Mouse (Mus musculus) erythroblast, adult 5-6 weeks (primary cell): ENCODE data around the gene AL732309.1. TPM values are rescaled to one million over a fixed set of nuclear protein-coding genes. Genes with fewer than 3 reads are reported as not detected.

ENCODE experiments used
- ATAC-seq: replicated peaks from 2 replicates; pipeline ENCODE4 v1.8.0; 2016; ENCODE audit warnings: moderate number of reproducible peaks, mild to moderate bottlenecking, moderate TSS enrichment, inconsistent platforms; ENCODE audit not compliant: poor library complexity, low FRiP score, severe bottlenecking
- total RNA-seq, 2 experiments: library from RNA; stranded (forward) in 1 of 2; stranded (reverse) in 1 of 2; fragments of 150-400 nt in 1 of 2; fragments of 200-764, 138-1000 nt in 1 of 2; gene quantifications; 2 replicates each; pipeline versions ENCODE4 v1.2.3 to v1.2.4; 2015 to 2017; ENCODE audit warnings: low replicate concordance in 2 of 2

Gene AL732309.1
- total RNA-seq, 2 experiments from 2014 or later, result 1.6 to 3.3 TPM

DNA sequence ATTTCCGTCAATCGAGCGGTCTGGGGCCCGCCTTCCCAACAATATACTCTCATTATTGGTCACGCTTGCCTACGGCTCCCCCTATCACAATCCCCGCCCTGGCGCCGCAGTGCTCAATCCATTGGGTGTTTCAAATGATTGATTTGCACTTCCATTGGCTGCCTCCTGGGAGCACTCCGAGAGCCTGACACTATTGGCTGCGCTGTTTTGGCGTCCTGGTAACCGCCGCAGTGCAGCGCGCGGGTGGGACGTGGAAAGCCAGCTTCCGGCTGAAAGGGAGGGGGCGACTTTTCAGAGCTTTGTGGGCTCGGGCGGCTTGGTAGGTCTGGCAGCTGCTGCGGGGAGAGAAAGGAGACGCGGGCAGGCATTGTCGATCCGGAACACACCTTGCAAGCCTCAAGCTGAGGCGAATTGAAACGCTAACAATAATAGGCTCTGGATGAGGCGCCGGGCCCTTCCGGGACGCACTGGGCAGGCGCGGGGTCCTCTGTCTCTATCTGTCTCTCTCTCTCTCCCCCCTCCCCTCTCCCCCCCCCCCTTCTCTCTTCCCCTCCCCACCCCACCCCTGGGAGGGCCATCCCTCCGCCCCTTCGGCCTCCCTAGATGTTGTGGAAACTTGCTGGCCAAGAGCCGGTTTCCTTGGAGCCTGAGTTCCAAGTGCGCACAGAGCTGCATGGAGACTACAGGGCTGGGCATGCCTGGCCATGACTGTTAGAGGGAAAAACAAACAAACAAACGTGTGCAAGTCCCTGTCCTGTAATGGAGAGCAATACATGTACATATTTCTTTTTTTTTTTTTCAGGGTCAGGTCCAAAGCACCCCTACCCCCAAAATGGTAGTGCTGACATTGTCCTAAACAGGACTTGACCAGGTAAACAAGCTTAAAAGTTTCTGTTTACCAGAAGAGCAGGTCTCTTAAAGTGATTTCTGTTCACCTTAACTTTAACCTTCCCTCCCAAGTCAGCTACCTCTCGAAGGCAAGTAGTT is 21.6 kb downstream of the AL732309.1 start:
- ATAC-seq, result peak; percentile 77

DNA sequence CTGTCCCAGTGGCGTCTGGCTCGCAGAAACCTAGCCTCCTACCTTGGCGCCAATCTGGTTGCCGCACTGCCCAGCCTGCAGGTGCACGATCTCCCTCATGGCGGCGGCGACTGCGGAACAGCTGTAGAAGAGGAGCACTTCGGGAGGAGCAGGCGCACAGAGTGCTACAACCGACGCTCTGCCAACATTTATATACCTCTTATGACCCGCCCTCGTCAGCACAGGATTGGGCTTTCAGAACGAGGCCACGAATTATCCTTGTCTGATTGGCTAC is 22.2 kb downstream of the AL732309.1 start, which contains the start of gene Tubb4b:
Gene Tubb4b, minus strand, starts transcription at position 211 of the 274 bp plus-strand sequence.
- ATAC-seq, result no peak

DNA sequence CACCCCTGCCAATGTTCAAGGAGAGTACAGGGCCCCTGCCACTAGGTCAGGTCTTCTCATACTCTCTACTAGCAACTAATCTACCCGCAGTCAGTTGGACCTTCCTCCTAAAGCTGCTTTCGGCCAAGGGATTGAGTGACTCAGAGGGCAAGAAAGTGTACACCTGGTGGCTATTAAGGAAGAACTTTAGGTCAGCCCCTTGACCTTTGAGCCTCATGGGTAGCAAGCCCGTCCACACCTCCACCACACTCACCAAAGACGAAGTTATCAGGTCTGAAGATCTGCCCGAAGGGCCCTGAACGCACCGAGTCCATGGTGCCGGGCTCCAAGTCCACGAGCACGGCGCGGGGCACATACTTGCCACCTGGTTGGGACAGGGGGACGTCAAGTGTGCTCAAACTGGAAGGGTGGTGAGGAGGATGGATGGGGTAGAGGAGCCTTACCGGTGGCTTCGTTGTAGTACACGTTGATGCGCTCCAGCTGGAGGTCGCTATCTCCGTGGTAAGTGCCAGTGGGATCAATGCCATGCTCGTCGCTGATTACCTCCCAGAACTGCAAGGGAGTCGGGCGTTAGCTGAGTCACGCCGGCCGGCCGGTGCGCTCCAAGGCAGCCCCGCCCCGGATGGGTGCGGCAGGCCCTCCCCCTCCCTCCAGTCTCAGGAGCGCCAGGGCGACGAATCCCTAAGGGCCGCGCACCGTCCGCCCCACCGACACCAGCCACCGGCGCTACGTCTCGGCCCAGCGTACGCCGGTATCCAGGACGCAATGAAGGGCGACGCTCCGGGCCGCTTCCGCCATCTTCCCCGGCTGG is 22.8 kb downstream of the AL732309.1 start:
- peak; percentile 69 for ATAC-seq

DNA sequence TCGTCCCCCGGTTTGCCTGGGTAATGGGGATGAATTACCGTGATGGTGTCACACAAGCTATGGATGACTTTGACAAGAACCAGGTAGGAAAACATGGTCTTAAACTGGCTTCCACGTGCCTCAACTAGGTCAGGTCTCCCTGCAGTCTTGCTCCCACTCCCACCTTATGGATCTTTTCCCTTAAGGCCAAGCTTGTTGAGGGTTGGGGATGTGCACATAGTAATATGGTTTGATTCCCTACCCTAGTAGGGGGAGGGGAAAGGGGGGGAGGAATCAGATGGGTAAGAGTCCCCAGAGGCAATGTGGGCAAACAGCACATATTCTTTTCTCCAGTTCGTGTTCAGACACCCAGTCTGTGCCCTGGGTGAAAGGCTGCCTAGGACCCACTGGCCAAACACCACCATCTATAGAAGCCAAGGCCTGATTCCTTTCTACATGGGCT is 25.3 kb downstream of the AL732309.1 start:
- ATAC-seq, result no peak

DNA sequence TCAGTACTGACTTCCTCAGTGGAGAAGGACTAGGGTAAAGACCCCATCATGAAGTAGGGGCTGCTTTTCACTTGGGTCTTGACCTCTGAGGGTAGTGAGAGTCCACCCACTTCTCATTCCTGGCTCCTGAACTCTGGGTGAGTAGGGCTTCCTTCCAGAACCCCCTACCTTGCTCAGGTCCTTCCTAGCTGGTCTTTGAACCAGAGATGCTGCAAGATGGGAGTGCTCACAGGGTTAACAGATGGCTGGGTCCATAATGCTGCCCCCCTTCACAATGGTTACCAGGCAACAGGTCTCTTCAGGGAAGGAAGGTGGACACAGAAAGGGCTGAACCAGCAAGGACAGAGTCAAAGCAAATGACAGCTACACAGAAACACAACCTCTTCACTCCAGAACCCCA is 28.2 kb downstream of the AL732309.1 start, which contains the start of gene Fam166a:
Gene Fam166a, plus strand, starts transcription at position 301 of the 400 bp plus-strand sequence.
- ATAC-seq, result no peak

DNA sequence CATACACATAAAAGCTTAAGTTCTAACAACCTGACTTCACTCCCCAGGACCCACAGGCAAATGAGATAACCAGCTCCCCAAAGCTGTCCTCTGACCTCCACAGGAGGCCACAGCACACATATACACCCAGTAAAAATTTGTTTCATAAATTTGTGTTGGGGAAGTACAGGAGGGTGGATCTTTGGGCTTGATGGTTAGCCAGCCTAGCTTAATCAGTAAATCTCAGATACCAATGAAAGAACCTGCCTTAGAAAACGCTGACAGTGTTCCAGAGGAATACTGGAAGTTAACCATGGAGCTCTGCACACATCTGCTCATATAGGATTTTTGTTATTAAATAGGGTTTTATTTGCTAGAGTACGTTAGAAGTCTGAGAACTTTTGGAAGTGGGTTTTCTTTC is 29.0 kb downstream of the AL732309.1 start:
- no peak for ATAC-seq

DNA sequence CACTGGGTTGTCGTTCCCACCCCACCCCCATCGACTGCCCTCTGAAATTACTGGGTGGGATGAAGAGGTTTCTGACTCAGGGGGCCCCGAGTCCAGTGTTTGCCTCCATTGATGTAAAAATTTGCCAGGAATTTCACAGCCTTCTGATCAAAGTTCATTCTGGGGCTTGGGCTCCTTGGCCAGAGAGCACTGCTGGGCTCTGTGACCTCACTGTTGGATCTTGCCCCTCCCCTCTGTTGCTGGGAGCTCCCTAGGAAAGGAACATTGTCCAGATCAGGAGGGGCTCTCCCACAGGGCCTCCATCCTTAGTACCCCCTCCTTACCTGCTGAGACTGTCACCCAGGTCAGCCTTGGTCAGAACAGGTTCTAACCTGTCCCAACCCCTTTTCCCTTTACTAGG is 32.2 kb downstream of the AL732309.1 start, which contains the start of gene Stpg3:
Gene Stpg3, minus strand, starts transcription at position 194 of the 400 bp plus-strand sequence.
- ATAC-seq, result no peak

DNA sequence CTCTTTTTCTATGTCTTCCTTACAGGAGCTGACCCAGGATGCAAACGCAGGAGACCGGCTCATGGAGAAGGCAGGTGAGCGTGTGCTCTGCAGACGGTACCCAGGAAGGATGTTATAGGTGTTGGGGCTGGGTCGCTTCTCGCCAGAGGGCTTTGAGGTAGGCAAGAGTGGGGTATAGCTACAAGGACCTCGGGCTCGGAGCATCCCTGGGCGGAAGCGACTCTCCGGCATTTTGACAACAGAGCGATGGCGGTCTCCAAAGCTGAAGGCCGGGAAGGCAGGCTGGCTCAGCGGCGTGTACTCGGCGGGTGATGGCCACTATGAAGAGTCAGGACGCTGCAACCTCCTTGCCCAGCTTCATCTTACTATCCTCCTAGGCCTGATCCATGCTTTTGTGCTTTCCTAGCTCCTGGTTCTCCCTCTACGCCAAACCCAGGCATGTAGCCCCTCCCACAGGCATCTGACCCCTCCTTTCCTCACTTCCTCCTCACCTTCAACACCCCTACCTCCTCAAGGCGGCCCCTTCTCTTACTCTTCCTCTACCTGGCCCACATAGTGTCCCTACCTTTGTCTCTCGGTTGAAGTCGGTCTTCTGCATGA is 33.3 kb downstream of the AL732309.1 start:
- ATAC-seq, result no peak

DNA sequence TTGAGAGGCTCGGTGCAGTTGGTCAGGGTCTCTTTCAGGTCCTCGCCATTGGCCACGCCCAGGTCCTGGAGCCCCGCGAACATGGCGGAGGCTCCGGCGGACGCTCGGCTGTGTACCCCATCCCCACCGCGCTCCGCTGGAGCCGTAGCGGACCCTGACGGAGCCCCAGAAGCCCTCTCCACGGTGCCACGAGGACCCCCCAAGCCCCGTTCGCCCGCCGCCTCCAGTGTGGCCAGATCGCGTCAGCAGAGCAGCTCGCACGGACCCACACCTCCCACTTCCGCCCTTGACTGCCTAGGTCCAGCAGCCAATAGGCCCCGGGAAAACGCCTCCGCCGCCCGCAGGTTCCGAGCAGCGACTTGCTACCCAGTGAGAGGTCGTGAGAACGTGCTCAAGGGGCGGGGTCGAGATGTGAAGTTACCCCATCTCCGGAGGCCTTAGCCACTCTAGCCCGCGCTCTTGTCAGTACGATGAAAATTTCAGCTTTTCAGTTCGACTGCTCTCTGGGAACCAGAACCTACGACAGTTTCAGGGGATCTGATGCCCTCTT is 35.5 kb downstream of the AL732309.1 start, which contains the start of gene Nelfb:
Gene Nelfb, minus strand, starts transcription at position 369 of the 550 bp plus-strand sequence.
- peak; percentile 93 for ATAC-seq

DNA sequence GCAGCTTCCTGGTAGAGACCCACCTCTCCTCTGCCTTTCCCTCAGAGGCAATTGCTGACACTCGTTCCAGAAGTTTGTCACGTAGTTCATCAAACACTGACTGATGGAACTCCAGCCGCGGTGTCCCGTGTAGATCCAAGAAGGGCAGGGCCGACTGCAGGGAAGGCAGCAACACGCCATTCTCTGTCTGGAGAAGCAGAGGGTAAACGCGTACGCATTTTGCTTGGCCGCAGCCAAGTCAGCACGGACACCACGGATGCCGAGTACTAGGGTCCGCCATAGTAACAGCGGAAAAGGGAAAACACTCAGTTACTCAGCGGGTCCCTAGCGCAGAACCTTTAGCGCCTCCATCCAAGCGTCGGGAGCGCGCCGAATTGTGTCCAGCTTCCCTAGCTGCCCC is 36.0 kb downstream of the AL732309.1 start:
- peak; percentile 48 for ATAC-seq

DNA sequence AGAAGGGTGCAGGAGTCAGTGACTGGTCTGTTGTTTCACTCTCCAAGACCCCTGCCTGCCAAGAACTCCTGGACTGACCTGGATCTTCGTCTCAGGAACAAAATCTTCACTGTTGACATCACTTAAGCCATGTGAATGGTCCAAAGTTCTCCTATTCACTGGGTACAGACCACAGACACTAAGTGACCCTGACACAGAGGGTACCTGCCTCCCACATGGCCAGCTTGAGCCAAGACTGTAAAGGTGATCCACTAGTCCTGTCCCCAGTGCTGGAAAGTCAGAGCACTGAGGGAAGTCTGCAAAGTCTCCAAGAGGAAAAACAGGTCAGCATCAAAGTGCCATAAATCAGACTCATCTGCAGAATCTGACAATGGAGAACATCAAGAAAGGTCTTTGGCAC is 39.1 kb downstream of the AL732309.1 start:
- ATAC-seq, result no peak

DNA sequence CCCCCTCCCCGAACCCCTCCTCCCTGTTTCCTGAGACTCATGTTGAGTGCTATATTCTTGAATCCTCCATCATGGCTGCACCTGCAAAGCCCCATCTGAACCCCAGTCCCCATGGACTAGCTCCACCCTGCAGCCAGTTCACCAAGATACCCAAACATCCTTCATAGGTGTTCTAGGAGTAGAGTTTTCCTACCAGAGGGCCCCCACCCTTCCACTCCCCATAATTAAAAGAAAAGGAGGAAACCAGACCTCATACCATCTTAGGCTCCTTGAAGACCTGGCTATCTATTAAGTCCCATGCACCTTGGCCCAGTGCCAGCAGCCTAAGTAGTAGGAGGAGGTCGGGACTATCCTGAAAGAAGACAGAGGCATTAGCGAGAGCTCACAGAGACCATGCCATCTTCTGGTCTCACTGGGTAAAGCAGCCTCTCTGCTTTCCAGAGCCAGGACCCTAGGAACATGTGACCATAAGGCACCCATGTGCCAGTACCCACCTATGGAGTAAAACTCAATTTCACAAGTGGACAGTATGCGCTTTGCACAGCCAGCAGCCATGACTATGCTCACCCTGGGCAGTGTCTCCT is 42.9 kb downstream of the AL732309.1 start:
- peak; percentile 71 for ATAC-seq

DNA sequence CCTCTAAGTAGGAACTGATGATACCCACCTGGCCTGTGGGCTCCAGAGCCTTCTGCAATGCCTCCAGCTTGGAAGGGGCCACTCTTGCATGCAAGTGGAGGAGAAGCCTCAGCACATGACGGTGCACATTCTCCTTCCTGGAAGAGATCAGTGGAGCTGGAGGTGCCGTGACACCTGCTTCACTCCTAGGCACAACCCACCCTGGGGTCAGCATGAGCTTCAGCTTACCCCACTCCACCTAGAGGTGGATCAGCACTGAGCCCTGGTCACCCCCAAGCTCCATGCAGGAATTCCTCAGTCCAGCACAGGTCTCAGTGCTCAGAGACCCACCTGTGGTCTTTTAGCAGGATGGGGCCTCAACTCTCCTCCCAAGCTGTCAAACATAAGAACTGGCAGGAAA is 46.0 kb downstream of the AL732309.1 start:
- no peak for ATAC-seq

DNA sequence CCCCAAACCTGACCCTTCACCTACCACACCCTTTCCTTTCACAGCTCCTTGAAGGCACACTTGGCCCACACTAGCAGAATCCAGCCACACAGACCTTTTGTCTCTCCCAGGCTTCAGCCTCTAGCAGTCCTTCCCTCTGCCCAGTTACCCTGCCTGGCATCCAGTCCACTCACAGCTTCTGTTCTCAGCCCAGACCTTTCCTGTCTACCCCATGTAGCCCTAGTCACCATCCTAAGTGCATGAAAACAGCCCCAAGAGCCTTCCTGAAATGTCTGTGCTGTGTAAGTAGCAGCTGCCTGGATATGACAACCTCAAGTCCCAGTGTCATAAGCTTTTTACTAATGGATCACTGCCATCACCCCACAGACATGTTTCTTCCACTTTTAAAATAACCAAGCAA is 48.7 kb downstream of the AL732309.1 start:
- no peak for ATAC-seq

DNA sequence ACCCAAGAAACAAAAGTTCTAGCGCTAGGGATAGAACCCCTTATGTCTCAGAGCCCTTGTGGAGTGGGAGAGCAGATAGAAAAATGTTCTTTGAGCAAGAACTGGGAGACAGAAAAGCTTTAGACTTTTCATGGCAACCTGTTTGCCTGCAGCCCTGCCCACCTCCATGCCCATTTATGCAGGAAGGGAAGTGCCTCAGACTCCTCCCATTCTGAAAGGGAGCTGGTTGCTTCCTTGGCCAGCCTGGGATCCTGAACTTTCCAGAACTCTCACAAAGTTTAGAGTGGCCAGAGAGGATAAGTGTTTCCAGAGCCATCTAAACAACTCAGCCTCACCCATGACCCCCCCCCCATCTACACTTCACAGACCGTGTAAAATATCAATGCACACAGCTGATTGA is 49.5 kb downstream of the AL732309.1 start:
- no peak for ATAC-seq

DNA sequence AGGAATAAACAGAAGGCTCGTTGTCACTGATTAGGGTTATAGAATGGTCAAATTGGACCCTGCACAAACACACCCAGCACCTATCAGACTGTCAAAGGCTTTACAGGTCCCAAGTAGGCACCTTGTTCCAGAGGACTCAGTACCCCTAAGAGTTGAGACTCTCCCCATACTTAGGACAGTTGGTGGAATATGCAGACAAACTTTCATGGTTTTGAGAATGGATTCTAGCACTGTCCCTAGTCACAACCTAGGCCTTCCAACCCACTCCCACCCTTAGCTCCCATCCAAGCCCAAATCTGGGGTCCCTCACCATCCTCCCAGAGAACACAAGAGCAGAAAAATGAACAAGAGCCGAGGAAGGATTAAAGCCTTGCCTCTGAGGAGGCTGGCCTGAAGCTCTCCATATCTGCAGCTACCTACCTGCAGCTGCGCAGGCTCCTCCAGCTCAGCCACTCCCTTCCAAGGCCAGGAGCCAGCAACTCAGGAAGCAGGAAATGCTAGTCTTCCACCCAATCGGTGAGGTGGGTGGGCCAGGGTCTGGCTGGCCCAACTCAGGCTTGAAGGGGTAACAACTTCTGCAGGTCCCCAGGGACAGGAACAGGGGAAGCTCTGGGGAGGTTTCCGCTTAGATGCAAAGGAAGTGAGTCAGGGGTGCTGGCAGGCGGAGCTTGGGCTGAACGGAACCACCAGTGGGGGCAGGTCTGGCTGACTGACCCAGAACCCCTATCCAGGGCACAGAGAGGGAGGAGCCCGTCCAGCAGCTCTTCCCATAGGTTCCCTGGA is 50.3 kb downstream of the AL732309.1 start, which contains the start of gene Tor4a:
Gene Tor4a, minus strand, starts transcription at position 715 of the 783 bp plus-strand sequence.
- peak; percentile 47; the same call in 1 of the 2 replicates for ATAC-seq

DNA sequence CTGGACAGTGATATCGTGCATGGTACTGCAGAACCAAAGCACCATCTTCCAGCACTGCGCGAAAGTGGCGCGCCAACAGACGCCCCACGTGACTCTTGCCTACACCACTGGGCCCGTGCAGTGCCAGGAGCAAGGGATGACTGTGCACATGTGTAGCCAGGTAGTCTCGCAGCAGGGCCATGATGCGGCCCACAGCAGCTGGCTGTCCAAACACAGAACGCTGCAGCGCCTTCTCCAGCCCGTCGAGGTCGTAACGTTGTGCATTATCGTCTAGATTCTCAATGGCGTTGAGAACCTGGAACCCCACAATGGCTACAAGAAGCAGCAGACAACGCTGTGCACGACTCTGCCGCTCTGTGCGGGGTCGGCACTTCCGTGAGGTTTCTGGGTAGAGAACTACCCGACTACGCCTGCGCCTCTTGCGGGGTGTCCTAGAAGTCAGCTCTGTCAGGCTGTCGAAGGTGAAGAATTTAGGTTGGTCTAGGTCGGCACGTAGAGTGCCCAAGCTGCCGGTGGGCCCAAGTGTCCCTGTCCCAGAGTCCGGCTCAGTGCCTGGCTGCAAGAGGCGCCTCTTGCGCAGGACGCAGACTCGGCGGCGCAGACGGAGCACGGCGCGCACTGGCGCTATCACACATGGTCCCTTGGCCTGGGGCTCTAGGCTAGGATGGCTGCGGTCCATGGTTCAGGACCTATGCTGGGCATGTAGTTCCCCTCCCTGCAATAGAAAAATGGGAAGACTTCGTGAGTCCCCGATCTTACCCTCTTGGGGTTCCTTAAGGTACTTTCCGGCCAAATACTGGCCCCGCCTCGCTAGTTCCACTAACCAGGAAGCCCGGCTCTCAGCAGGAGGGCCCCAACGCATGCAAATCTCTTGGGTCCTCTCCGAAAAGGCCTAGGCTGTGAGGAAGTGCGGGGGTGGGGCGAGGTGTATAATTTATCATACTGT is 51.2 kb downstream of the AL732309.1 start:
- ATAC-seq, result peak; percentile 84
